Mouse (Mus musculus) testis, adult 2 months (tissue): Measurements from ENCODE around the gene Gm28038.

ENCODE experiments used
- CTCF ChIP-seq: fragments of 200-500 bp; IDR thresholded peaks from 2 replicates; pipeline ENCODE4 v1.5.1; 2012; ENCODE audit warnings: low read depth, mild to moderate bottlenecking, inconsistent platforms, low read length, moderate library complexity; ENCODE audit not compliant: control insufficient read depth, insufficient read depth, insufficient replicate concordance
- POLR2A ChIP-seq: fragments of 200-500 bp; IDR thresholded peaks from 2 replicates; pipeline ENCODE4 v1.6.1; 2012; ENCODE audit warnings: low read depth, mild to moderate bottlenecking, inconsistent platforms, low read length, moderate library complexity; ENCODE audit not compliant: control insufficient read depth

DNA sequence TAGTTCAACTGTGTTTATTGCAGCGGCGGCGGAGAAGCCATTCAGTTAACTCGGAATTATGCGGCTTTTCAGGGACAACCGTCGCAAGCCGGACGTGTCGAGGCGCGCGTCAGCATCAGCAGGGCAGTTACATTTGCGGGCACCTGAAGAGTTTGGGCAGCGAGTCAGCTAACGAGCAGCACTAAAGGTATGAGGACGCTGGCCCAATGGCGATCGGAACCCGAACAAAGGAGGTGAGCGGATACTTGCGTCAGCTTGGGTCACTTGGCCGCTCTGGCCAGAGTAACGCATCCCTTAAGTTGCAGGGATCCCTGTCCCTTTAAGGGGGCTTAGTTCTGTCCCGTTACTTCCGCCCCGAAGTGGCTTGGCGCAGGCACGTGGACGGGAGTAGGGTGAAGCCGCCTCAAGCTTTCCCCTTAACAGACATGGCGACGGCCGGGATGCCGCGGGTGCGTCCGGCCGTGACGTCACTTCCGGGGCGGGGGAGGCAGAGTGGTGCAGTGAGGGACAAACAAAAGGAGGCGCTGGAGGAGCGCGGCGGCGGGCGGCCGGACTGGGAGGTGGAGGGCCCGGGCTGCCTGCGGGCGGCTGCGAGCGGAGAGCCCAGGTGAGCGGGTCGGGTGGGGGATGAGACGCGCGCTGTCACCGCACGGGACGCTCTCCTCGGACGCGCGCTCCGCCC is 43.5 kb upstream of the Gm28038 start, which contains the start of gene Lrrc8a:
- TF ChIP-seq POLR2A (peak; percentile 81), CTCF (no peak)
